Mouse (Mus musculus): ENCODE measurements around the gene Fbln5. TPM values are rescaled to one million over a fixed set of nuclear protein-coding genes. Genes with fewer than 3 reads are reported as not detected.

Fbln5 gene
- polyA plus RNA-seq, 1 experiment from 2014 or later, result 75.9 TPM

DNA sequence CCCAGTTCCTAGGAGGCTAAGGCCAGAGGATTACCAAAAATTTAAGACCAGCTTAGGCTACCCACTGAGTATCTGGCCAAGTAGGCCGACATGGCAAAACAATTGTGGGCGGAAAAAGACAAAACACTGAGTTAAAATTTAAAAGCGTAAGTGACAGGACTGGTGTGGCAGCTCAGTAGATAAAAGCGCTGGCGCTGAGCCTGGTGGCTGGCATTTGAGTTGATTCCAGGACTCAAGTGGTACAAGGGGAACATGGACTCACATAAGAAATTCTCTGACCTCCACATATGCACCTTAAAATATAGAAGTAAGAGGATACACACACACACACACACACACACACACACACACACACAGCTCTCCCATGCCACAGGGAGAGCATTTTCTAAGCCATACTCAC is 42.5 kb downstream of the Fbln5 start:
- no peak overlapping the region for H3K4me2 ChIP-seq (replicated peaks)
- no peaks in the 10 kb centered on the region for H3K9me3 ChIP-seq
- H3K27ac ChIP-seq, result no peak overlapping the region
- ATAC-seq (ENCODE audit: insufficient number of reproducible peaks, insufficient read depth, low FRiP score, low TSS enrichment), result no peak
- H3K4me3 ChIP-seq, result no peak overlapping the region
- H3K27me3 ChIP-seq, result no peaks in the 10 kb centered on the region
- H3K9ac ChIP-seq, result no peak overlapping the region
- no peaks in the 10 kb centered on the region for H3K36me3 ChIP-seq
- no peaks in the 10 kb centered on the region for H3K4me1 ChIP-seq
- 90% methylated on average over 5 of the region's 5 CpGs for WGBS

DNA sequence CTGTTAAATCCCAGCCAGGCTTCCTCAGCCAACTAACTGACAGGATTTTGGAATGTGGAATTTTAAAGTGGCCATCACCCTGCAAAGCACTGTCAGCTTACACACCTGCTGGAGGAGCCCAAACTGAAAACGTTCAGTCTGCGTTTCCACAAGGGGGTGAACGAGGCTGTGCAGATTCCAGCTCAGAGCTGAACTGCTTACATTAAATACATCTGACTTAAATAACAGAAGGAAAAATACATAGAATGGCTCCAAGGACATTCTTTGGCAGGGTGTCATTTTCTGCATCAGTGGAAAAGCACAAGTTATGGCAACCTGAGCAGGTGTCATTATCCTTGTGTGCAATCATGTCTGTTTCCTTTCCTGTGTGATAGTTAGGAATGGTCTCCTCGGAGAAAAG is 44.7 kb downstream of the Fbln5 start:
- H3K9ac ChIP-seq, result no peak overlapping the region
- H3K36me3 ChIP-seq, result no peaks in the 10 kb centered on the region
- no peaks in the 10 kb centered on the region for H3K4me1 ChIP-seq
- H3K4me3 ChIP-seq, result no peak overlapping the region
- no peak overlapping the region for H3K27ac ChIP-seq
- WGBS, result 41% methylated on average over 4 of the region's 4 CpGs
- no peak for ATAC-seq (ENCODE audit: insufficient number of reproducible peaks, insufficient read depth, low FRiP score, low TSS enrichment)
- H3K27me3 ChIP-seq, result no peaks in the 10 kb centered on the region
- H3K9me3 ChIP-seq, result no peaks in the 10 kb centered on the region
- no peak overlapping the region for H3K4me2 ChIP-seq (replicated peaks)

DNA sequence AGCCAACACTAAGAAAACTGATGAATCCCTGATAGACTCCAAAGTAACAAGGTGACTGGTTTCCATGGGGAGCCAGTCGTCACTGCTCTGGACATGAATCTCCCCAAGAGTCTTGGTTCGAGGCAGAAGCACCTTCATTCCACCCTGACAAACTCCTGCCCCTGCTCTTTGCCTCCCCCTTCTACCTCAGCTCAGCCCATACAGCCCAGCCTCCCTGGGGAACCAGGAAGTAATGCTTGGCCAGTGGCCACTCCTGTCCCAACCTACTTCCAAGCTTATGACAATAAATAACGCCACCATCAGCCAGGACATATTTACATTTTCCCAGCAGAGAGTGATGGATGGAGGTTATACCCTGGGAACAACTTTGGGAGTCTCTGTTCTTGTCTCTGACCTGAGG is 45.9 kb downstream of the Fbln5 start:
- Histone ChIP-seq H3K9me3 (no peaks in the 10 kb centered on the region), H3K27me3 (no peaks in the 10 kb centered on the region), H3K4me3 (no peak overlapping the region), H3K4me1 (no peaks in the 10 kb centered on the region), H3K36me3 (no peaks in the 10 kb centered on the region), H3K27ac (no peak overlapping the region), H3K9ac (no peak overlapping the region), H3K4me2 (replicated peaks) (no peak overlapping the region)
- no peak for ATAC-seq (ENCODE audit: insufficient number of reproducible peaks, insufficient read depth, low FRiP score, low TSS enrichment)
- 67% methylated on average over 3 of the region's 3 CpGs for WGBS

GRCm38 (mm10) chr12:101770283-101771015 is 48.4 kb downstream of the Fbln5 start:
- no peak overlapping the region for H3K4me3 ChIP-seq
- no peaks in the 10 kb centered on the region for H3K4me1 ChIP-seq
- no peak overlapping the region for H3K4me2 ChIP-seq (replicated peaks)
- no peaks in the 10 kb centered on the region for H3K9me3 ChIP-seq
- H3K27me3 ChIP-seq, result no peaks in the 10 kb centered on the region
- H3K27ac ChIP-seq, result no peak overlapping the region
- no peaks in the 10 kb centered on the region for H3K36me3 ChIP-seq
- 88% methylated on average over 5 of the region's 5 CpGs for WGBS
- H3K9ac ChIP-seq, result no peak overlapping the region
- no peak for ATAC-seq (ENCODE audit: insufficient number of reproducible peaks, insufficient read depth, low FRiP score, low TSS enrichment)

GRCm38 (mm10) chr12:101767306-101768053 is 51.4 kb downstream of the Fbln5 start:
- Histone ChIP-seq H3K4me3 (no peak overlapping the region), H3K4me1 (peaks cover 5% of the 10 kb centered on the region; the same call in 1 of the 2 replicates), H3K36me3 (no peaks in the 10 kb centered on the region), H3K4me2 (replicated peaks) (no peak overlapping the region), H3K9me3 (no peaks in the 10 kb centered on the region), H3K9ac (no peak overlapping the region), H3K27ac (no peak overlapping the region), H3K27me3 (no peaks in the 10 kb centered on the region)
- 53% methylated on average over 9 of the region's 9 CpGs for WGBS
- ATAC-seq (ENCODE audit: insufficient number of reproducible peaks, insufficient read depth, low FRiP score, low TSS enrichment), result no peak

DNA sequence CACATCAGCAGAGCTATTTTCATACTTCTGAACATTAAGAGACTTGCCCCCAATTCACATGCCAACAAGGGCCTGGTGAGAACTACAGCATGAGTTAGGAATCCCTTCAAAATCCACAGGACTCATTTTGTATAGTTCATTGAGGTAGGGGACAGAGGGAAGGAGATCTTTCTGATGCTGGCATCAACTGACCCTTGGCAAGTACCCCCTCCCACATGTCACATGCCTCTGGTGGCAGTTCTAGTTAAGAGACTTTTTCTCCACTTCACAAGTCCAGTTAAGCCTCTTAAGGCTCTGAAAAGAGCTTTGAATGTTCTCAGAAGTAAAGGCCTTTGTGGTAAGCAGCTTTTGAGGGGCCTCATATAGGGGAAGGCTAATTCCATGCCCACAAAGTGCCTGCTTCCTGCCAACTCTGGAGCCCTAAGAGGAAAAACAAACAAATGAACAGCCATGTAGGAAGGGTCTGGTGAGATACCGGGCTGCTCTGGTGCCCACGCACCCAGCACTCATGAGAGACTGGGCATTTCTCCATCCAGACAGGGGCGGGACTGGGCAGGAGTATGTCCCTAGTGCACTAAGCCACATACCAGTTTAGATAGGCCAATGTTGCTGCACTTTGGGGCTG is 52.5 kb downstream of the Fbln5 start:
- H3K4me1 ChIP-seq, result peaks cover 5% of the 10 kb centered on the region; the same call in 1 of the 2 replicates
- no peaks in the 10 kb centered on the region for H3K36me3 ChIP-seq
- H3K9ac ChIP-seq, result no peak overlapping the region
- H3K27ac ChIP-seq, result no peak overlapping the region
- no peaks in the 10 kb centered on the region for H3K27me3 ChIP-seq
- no peak overlapping the region for H3K4me2 ChIP-seq (replicated peaks)
- no peak overlapping the region for H3K4me3 ChIP-seq
- no peaks in the 10 kb centered on the region for H3K9me3 ChIP-seq
- ATAC-seq (ENCODE audit: insufficient number of reproducible peaks, insufficient read depth, low FRiP score, low TSS enrichment), result no peak
- WGBS, result 82% methylated on average over 3 of the region's 3 CpGs

DNA sequence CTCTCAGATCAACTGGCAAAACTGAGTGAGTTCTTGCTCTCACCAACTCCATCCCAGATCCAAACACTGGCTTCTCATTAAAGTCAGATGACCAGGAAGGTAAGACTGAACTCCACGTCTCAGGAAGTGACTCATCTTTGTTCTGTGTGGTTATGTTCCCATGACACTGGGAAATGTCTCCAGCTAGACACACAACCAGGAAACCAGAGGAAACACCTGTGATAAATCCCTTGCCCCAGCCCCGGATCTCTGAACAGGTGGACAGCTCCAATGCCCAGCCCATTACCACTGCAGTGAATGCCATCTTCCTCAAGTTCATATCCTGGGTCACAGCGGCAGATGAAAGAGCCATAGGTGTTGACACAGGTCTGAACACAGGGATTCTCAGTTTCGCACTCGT is 54.0 kb downstream of the Fbln5 start:
- 80% methylated on average over 5 of the region's 5 CpGs for WGBS
- Histone ChIP-seq H3K4me3 (no peak overlapping the region), H3K27me3 (no peaks in the 10 kb centered on the region)

DNA sequence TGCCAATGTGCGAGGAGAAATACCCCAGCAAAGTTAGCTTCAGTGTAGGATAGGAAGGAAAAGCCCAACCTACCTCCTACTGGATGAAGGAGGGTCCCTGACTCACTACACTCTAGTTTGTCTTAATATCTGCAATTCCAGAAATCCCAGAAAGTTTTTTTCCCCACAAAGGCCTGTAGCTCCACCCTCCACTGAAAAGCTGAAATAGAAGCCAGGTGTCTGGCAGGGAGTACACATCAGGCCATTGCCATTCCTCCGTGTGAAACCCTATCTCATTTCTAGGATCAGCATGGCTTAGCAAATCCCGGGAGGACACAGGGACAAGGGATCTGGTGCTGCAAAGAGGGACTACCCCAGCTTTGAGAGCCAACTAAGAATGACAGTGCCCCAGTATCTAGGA is 55.8 kb downstream of the Fbln5 start:
- no peak overlapping the region for H3K4me3 ChIP-seq
- WGBS, result 32% methylated on average over 3 of the region's 3 CpGs
- H3K27ac ChIP-seq, result no peak overlapping the region
- peaks cover 5% of the 10 kb centered on the region; the same call in 1 of the 2 replicates for H3K4me1 ChIP-seq
- H3K4me2 ChIP-seq (replicated peaks), result no peak overlapping the region
- no peak overlapping the region for H3K9ac ChIP-seq
- no peaks in the 10 kb centered on the region for H3K36me3 ChIP-seq
- no peak; the same call in 1 of the 2 replicates for ATAC-seq (ENCODE audit: insufficient number of reproducible peaks, insufficient read depth, low FRiP score, low TSS enrichment)
- H3K9me3 ChIP-seq, result no peaks in the 10 kb centered on the region
- H3K27me3 ChIP-seq, result no peaks in the 10 kb centered on the region

More for the DNA sequence above, 54.0 kb downstream of the Fbln5 start:
- no peak for ATAC-seq (ENCODE audit: insufficient number of reproducible peaks, insufficient read depth, low FRiP score, low TSS enrichment)
- Histone ChIP-seq H3K4me2 (replicated peaks) (no peak overlapping the region), H3K27ac (no peak overlapping the region), H3K36me3 (no peaks in the 10 kb centered on the region), H3K9me3 (no peaks in the 10 kb centered on the region), H3K9ac (no peak overlapping the region), H3K4me1 (peaks cover 5% of the 10 kb centered on the region; the same call in 1 of the 2 replicates)

DNA sequence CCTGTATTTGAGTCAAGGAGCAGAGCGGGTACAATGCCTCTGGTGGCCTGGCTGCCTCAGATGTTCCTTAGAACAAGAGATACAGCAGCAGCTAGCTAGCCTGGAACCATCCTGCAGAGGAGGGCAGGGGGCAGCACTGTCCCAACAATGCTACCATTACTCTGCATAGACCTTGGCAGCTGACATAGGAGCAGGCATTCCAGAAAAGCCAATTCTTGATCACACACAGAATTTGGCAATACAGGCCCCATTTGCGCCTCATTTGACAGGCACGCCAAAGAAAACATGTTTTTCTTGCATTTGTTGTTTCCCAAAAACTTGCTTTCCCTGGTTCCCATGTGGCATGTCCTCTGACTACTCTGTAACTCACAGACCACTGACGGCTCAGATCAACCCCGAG is 56.8 kb downstream of the Fbln5 start:
- no peak overlapping the region for H3K27ac ChIP-seq
- no peaks in the 10 kb centered on the region for H3K9me3 ChIP-seq
- H3K4me2 ChIP-seq (replicated peaks), result no peak overlapping the region
- peaks cover 5% of the 10 kb centered on the region; the same call in 1 of the 2 replicates for H3K4me1 ChIP-seq
- H3K27me3 ChIP-seq, result no peaks in the 10 kb centered on the region
- H3K36me3 ChIP-seq, result no peaks in the 10 kb centered on the region
- no peak overlapping the region for H3K4me3 ChIP-seq
- ATAC-seq (ENCODE audit: insufficient number of reproducible peaks, insufficient read depth, low FRiP score, low TSS enrichment), result no peak
- H3K9ac ChIP-seq, result no peak overlapping the region
- 84% methylated on average over 5 of the region's 5 CpGs for WGBS

GRCm38 (mm10) chr12:101759440-101760045 is 59.3 kb downstream of the Fbln5 start:
- WGBS, result 52% methylated on average over 6 of the region's 6 CpGs
- H3K9me3 ChIP-seq, result no peaks in the 10 kb centered on the region
- H3K36me3 ChIP-seq, result no peaks in the 10 kb centered on the region
- H3K4me1 ChIP-seq, result peaks cover 5% of the 10 kb centered on the region; the same call in 1 of the 2 replicates
- H3K4me3 ChIP-seq, result no peak overlapping the region
- no peak for ATAC-seq (ENCODE audit: insufficient number of reproducible peaks, insufficient read depth, low FRiP score, low TSS enrichment)
- H3K27me3 ChIP-seq, result no peaks in the 10 kb centered on the region
- no peak overlapping the region for H3K4me2 ChIP-seq (replicated peaks)
- H3K27ac ChIP-seq, result no peak overlapping the region
- H3K9ac ChIP-seq, result no peak overlapping the region

DNA sequence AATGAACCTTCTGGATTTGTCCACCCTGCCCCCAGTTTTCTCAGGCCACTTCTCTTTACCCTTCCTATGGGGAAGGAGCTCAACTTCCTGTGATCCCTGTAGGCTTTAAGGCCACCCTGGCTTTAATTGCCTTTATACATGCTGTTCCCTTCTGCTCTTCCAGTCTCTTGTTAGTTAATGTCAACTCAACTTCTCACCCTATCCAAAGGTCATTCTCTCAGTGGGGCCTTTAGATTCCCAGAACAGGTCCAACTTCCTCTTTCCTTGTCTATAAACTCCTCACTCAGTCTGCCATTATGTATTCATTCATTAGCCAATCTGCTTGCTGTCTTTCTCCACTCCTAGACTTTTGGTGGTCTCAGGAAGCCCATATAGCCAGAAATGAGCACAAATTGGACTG is 60.2 kb downstream of the Fbln5 start:
- Histone ChIP-seq H3K27ac (no peak overlapping the region), H3K4me2 (replicated peaks) (no peak overlapping the region), H3K4me1 (peaks cover 5% of the 10 kb centered on the region; the same call in 1 of the 2 replicates), H3K9ac (no peak overlapping the region), H3K36me3 (no peaks in the 10 kb centered on the region), H3K27me3 (no peaks in the 10 kb centered on the region), H3K9me3 (no peaks in the 10 kb centered on the region), H3K4me3 (no peak overlapping the region)
- no peak for ATAC-seq (ENCODE audit: insufficient number of reproducible peaks, insufficient read depth, low FRiP score, low TSS enrichment)
